Mouse (Mus musculus) neutrophil, adult 5-6 weeks (primary cell): ENCODE data around the gene Tnrc6b. TPM values are rescaled to one million over a fixed set of nuclear protein-coding genes. Genes with fewer than 3 reads are reported as not detected.

ENCODE experiments used
- ATAC-seq: fragments of 151-379, 151-347 bp; 2 replicates; pipeline ENCODE4 v1.8.0; 2017; ENCODE audit warnings: mild to moderate bottlenecking, moderate TSS enrichment; ENCODE audit not compliant: insufficient number of reproducible peaks, poor library complexity, low FRiP score, severe bottlenecking; ENCODE audit errors: extremely low read depth
- total RNA-seq: library from RNA; stranded (forward); fragments of 200-1000 nt; gene quantifications from 2 replicates; pipeline ENCODE4 v1.2.3, GENCODE M21; 2017

The Tnrc6b gene
- total RNA-seq, 1 experiment from 2014 or later: 133 TPM

DNA sequence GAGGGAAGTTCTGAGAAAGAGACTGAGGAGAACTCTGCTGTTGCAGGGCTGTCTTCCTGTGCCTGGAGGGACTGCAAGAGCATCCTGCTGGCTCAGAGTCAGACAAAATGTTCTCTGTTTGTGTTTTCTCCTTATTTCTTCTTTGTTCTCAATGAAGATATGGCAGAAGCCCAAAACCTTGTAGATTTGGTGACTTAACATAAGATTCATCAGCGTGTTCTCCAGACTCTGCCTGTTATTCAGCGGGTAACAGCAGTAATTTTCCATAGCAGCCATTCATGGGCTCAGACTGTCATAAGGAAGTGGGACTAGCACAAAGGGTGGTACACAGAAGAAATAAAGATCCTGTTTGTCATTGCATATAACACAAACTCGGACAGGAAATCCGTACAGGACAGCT, 268.5 kb downstream of the Tnrc6b start:
- ATAC-seq: no peak

GRCm38 (mm10) chr15:80981176-80981575, 270.1 kb downstream of the Tnrc6b start:
- no peak for ATAC-seq

DNA sequence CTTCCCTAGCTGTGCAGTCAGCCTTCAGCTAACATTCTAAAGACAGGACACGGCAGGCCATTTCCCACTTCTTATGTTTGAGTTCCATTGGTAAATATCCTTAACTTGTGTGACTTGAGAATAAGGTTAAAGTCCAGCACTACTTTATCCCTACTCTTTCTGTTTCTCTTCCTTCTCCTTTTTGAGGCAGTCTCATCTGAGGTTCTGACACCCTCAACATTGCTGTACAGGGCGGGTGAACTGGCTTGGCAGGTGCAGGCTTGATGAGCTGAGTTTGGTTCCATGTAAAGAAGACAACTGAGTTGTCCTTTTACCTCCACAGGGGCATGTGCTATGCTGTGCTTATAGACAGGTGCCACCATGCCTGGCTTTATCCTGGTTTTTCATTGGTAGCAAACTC, 272.2 kb downstream of the Tnrc6b start:
- no peak for ATAC-seq

DNA sequence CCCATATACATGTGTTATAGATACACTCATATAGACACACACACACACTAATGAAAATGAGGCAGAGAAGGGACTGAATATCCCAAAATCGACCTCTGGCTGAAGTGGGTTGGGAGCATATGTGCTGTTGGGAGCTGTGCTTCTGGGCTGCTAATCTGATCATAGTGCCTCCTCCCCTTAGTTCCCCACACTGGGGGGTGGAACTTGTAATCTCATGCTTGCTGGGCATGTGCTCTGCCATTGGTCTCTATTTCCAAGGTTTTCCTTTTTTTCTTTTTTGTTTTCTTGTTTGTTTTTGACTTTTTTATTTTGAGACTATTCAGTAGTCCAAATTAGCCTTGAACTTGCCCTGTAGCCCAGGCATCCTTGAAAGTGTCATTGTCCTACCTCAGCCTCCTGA, 277.2 kb downstream of the Tnrc6b start:
- no peak for ATAC-seq

- ATAC-seq: no peak
Measured at GRCm38 (mm10) chr15:80989712-80990111, 278.6 kb downstream of the Tnrc6b start.

Other genes starting within 250 kb of the Tnrc6b start
- gene Enthd1, start 146.2 kb upstream of the Tnrc6b start, total RNA-seq: 0.25 and 0.35 TPM in 2 replicates
- gene Grap2, start 138.7 kb upstream of the Tnrc6b start, total RNA-seq: 108 and 112 TPM in 2 replicates
- gene Fam83f, start 39.5 kb upstream of the Tnrc6b start, total RNA-seq: 0.35 and 0.49 TPM in 2 replicates
- 69.8 and 72.3 TPM in 2 replicates for gene Adsl, start 237.2 kb downstream of the Tnrc6b start, total RNA-seq